Mouse (Mus musculus) heart, adult 2 months (tissue): ENCODE results near the gene Vps25. TPM values are rescaled to one million over a fixed set of nuclear protein-coding genes. Genes with fewer than 3 reads are reported as not detected.

ENCODE experiments used
- DNase-seq, 2 experiments: peaks; one replicate each; pipeline ENCODE4 v3.0.0; 2021
- H3K27ac ChIP-seq: fragments of 200-600 bp; 2 replicates; pipeline ENCODE4 v1.8.1; 2022
- H3K27me3 ChIP-seq: fragments of 200-500 bp; 2 replicates; pipeline ENCODE4 v1.6.1; 2012; ENCODE audit warnings: mild to moderate bottlenecking, low read length, inconsistent platforms, mixed read lengths; ENCODE audit not compliant: control insufficient read depth, insufficient read depth
- H3K36me3 ChIP-seq: fragments of 200-500 bp; 2 replicates; pipeline ENCODE4 v1.6.1; 2012; ENCODE audit warnings: low read length, inconsistent platforms; ENCODE audit not compliant: control insufficient read depth, insufficient read depth
- H3K4me1 ChIP-seq: fragments of 200-500 bp; 2 replicates; pipeline ENCODE4 v1.6.1; 2011; ENCODE audit warnings: low read length; ENCODE audit not compliant: control insufficient read depth, insufficient read depth
- H3K4me3 ChIP-seq: fragments of 200-600 bp; 2 replicates; pipeline ENCODE4 v1.8.1; 2022
- H3K79me2 ChIP-seq: fragments of 200-500 bp; replicated peaks from 2 replicates; pipeline ENCODE4 v1.6.1; 2012; ENCODE audit warnings: mild to moderate bottlenecking, inconsistent platforms, low read length, moderate library complexity, mixed read lengths; ENCODE audit not compliant: control insufficient read depth, insufficient read depth
- H3K9ac ChIP-seq: fragments of 200-500 bp; 2 replicates; pipeline ENCODE4 v1.6.1; 2012; ENCODE audit warnings: low read depth, mild to moderate bottlenecking, control low read depth, inconsistent platforms, low read length, mixed read lengths
- CTCF ChIP-seq: fragments of 200-600 bp; IDR thresholded peaks from 2 replicates; pipeline ENCODE4 v1.8.1; 2022; ENCODE audit warnings: antibody characterized with exemption, mild to moderate bottlenecking, moderate library complexity
- EP300 ChIP-seq: fragments of 200-500 bp; IDR thresholded peaks from 2 replicates; pipeline ENCODE4 v1.6.1; 2011; ENCODE audit warnings: low read depth, low read length, control low read depth; ENCODE audit not compliant: insufficient read depth
- POLR2A ChIP-seq: fragments of 200-500 bp; IDR thresholded peaks from 2 replicates; pipeline ENCODE4 v1.6.1; 2011; ENCODE audit warnings: mild to moderate bottlenecking, low read depth, low read length, control low read depth; ENCODE audit not compliant: insufficient read depth
- WGBS: fragments of 180-500 bp; shearing (Covaris S2); methylation state at CpG from one replicate; pipeline ENCODE4 v1.1.7; 2018; 5-methylcytosine and 5-hydroxymethylcytosine counted together
- intact Hi-C: fragments of 180-260 bp; cut with DNase I; formaldehyde crosslinking; loops from one replicate; pipeline ENCODE4 v1.15.1; 2025
- polyA plus RNA-seq: library from polyadenylated mRNA; depleted of rRNA; stranded (reverse); fragments of >200 nt; gene quantifications from 2 replicates; pipeline ENCODE4 v1.2.3, GENCODE M21; 2012
- total RNA-seq, 2 experiments: library from RNA; stranded (reverse); gene quantifications; 2 replicates each; pipeline ENCODE4 v1.2.3; 2021

Gene Vps25
- total and polyA plus RNA-seq, 3 experiments, result 82.5 to 90.1 (median 83.2) TPM

- WGBS, result 20% methylated on average over 2 of the region's 2 CpGs
- 0 out of 2 replicates have a peak overlapping the region, but pooled peaks have one; percentile 15 for H3K4me3 ChIP-seq
- H3K79me2 ChIP-seq, result peaks cover 2% of the 10 kb centered on the region; the same call in 1 of the 2 replicates
These were observed 23.4 kb upstream of the Vps25 start for GRCm38 (mm10) chr11:101230061-101230511.

GRCm38 (mm10) chr11:101230526-101230925 is 23.0 kb upstream of the Vps25 start:
- peak overlapping the region; percentile 66 for H3K9ac ChIP-seq
- TF ChIP-seq POLR2A (no peak), EP300 (no peak), CTCF (no peak)
- DNase-seq, result no peak
- intact Hi-C loops, result no loop called here
- H3K4me1 ChIP-seq, result peaks cover 14% of the 10 kb centered on the region; the same call in 1 of the 2 replicates
- WGBS, result 26% methylated on average over 5 of the region's 5 CpGs
- no peaks in the 10 kb centered on the region; the same call in 1 of the 2 replicates for H3K36me3 ChIP-seq
- peak overlapping the region; percentile 52; the same call in 1 of the 2 replicates for H3K4me3 ChIP-seq
- peak overlapping the region; percentile 98 for H3K27ac ChIP-seq
- H3K79me2 ChIP-seq, result no peaks in the 10 kb centered on the region
- H3K27me3 ChIP-seq, result no peaks in the 10 kb centered on the region

More at GRCm38 (mm10) chr11:101230061-101230511, 23.4 kb upstream of the Vps25 start:
- H3K27me3 ChIP-seq, result no peaks in the 10 kb centered on the region
- peaks cover 16% of the 10 kb centered on the region for H3K4me1 ChIP-seq
- H3K36me3 ChIP-seq, result peaks cover 2% of the 10 kb centered on the region; the same call in 1 of the 2 replicates
- intact Hi-C loops, result no loop called here
- H3K9ac ChIP-seq, result 0 out of 2 replicates have a peak overlapping the region, but pooled peaks have one; percentile 16
- peak; percentile 68 to 80 for DNase-seq
- peak overlapping the region; percentile 98 for H3K27ac ChIP-seq
- TF ChIP-seq EP300, result no peak
- no peak for TF ChIP-seq POLR2A
- TF ChIP-seq CTCF, result no peak

DNA sequence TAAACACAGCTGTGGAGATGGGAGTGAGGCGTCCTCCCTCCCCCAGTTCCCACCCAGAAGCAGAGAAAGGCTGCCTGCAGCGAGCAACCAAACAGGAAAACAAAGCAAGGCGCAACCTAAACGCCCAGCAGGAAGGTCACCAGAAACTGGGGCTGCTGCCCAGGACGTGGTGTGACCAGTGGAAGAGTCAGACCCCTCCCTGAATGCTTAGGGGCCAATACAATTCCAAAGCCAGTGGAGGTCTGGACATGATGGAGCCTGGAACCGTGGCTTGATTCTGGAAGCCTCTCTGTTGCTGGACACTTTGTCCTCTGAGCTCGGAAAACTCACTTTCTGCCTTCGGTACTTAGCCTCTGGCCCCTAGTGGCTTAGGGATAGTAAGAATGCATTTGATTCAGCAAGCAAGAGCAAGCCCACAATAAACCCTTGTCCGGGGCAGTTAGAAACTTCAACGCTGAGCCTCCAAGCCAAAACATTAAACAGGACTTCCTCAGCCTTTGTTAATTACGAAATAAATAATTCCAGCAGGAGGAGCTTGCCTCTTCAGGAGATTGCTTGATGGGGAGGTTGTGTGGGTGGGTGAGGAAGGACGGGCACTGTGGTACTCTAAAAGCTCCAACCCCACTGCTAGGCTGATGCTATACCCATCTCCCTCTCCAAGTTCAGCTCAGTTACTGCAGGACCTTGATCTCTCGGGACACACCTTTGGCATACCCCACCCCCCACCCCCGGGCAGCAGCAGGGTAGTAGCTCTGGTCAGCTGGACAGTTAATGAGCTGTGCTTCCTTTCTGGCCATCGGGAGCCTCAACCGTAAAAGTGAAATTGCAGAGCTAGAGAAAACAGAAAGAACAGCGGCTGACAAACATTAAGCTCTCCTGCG is 22.3 kb upstream of the Vps25 start:
- Histone ChIP-seq H3K9ac (peak overlapping the region; percentile 66), H3K79me2 (no peaks in the 10 kb centered on the region), H3K36me3 (no peaks in the 10 kb centered on the region; the same call in 1 of the 2 replicates), H3K27me3 (no peaks in the 10 kb centered on the region), H3K4me1 (peaks cover 14% of the 10 kb centered on the region; the same call in 1 of the 2 replicates), H3K4me3 (peak overlapping the region; percentile 52), H3K27ac (peak overlapping the region; percentile 98)
- 8% methylated on average over 18 of the region's 18 CpGs for WGBS
- DNase-seq, result peak; percentile 84 to 90
- TF ChIP-seq EP300 (peak; percentile 98), POLR2A (peak; percentile 90), CTCF (peak; percentile 18; the same call in 1 of the 2 replicates)
- intact Hi-C loops, result loop anchor here (1.0 kb wide), 1 partner anchor 17 kb away; no protein-coding TSS in a partner anchor

GRCm38 (mm10) chr11:101232010-101232839 is 21.3 kb upstream of the Vps25 start:
- DNase-seq, result peak; percentile 70 to 75
- intact Hi-C loops, result no loop called here
- Histone ChIP-seq H3K79me2 (no peaks in the 10 kb centered on the region), H3K4me1 (peaks cover 14% of the 10 kb centered on the region; the same call in 1 of the 2 replicates), H3K27ac (peak overlapping the region; percentile 98), H3K9ac (peak overlapping the region; percentile 56), H3K27me3 (no peaks in the 10 kb centered on the region), H3K4me3 (peak overlapping the region; percentile 52), H3K36me3 (no peaks in the 10 kb centered on the region; the same call in 1 of the 2 replicates)
- peak; percentile 71 for TF ChIP-seq POLR2A
- no peak for TF ChIP-seq CTCF
- TF ChIP-seq EP300, result 0 out of 2 replicates have a peak, but pooled peaks have one; percentile 55
- whole genome bisulfite sequencing, result 38% methylated on average over 6 of the region's 6 CpGs

DNA sequence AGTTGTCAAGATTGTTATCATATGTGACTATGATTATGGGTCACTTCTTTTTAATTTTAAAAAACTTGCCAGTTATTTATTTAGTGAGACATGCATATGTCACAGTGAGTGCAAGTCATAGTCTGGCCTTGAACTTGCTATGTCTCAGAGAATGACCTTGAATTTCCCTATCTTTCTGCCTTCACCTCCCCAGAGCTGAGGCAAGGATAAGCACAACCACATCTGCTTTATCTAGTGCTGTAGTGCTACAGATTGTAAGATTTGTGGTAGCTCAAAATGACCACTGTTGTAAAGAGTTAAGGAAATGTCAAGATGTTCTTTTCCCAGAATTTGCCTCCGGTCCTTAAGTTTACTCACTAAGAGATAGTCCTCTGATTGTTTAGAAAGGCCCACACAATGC is 20.3 kb upstream of the Vps25 start:
- DNase-seq, result no peak
- Histone ChIP-seq H3K9ac (no peak overlapping the region), H3K27me3 (no peaks in the 10 kb centered on the region), H3K4me1 (peaks cover 16% of the 10 kb centered on the region; the same call in 1 of the 2 replicates), H3K27ac (peak overlapping the region; percentile 98), H3K36me3 (no peaks in the 10 kb centered on the region; the same call in 1 of the 2 replicates), H3K4me3 (no peak overlapping the region), H3K79me2 (no peaks in the 10 kb centered on the region)
- WGBS, result 80% methylated on average over 1 of the region's 1 CpGs
- intact Hi-C loops, result no loop called here
- TF ChIP-seq EP300 (no peak), POLR2A (no peak), CTCF (no peak)
